Mouse (Mus musculus) C2C12 (cell line): Measurements from ENCODE around the gene Theg. TPM values are rescaled to one million over a fixed set of nuclear protein-coding genes. Genes with fewer than 3 reads are reported as not detected.

Experiments
- H3K27me3 ChIP-seq: one replicate; pipeline ENCODE4 v1.6.1; 2011; ENCODE audit not compliant: control insufficient read depth, insufficient read depth, insufficient read length
- H3K36me3 ChIP-seq: one replicate; pipeline ENCODE4 v1.6.1; 2011; ENCODE audit not compliant: control insufficient read depth, insufficient read depth
- H3K4me3 ChIP-seq: one replicate; pipeline ENCODE4 v1.5.1; 2011; ENCODE audit warnings: mild to moderate bottlenecking, control low read depth; ENCODE audit not compliant: poor library complexity, insufficient read depth, severe bottlenecking
- H3K79me2 ChIP-seq: one replicate; pipeline ENCODE4 v1.6.1; 2011; ENCODE audit not compliant: control insufficient read depth, insufficient read depth
- H3K79me3 ChIP-seq: one replicate; pipeline ENCODE4 v1.6.1; 2011; ENCODE audit warnings: low read depth, control low read depth
- H3ac ChIP-seq: one replicate; pipeline ENCODE3; 2011; ENCODE audit warnings: low read depth; ENCODE audit not compliant: control insufficient read depth, insufficient read length
- CEBPB ChIP-seq: IDR thresholded peaks from one replicate; pipeline ENCODE4 v1.6.1; 2011; ENCODE audit warnings: low read depth, mild to moderate bottlenecking, control low read depth, moderate library complexity
- CTCF ChIP-seq: IDR thresholded peaks from one replicate; pipeline ENCODE4 v1.5.1; 2011; ENCODE audit not compliant: control insufficient read depth, insufficient read depth, insufficient read length
- FOSL1 ChIP-seq: IDR thresholded peaks from one replicate; pipeline ENCODE4 v1.8.0; 2011; ENCODE audit warnings: mild to moderate bottlenecking, low read length; ENCODE audit not compliant: poor library complexity, insufficient read depth, severe bottlenecking
- MAX ChIP-seq: IDR thresholded peaks from one replicate; pipeline ENCODE4 v1.6.1; 2011; ENCODE audit warnings: mild to moderate bottlenecking, control low read depth
- MYOD1 ChIP-seq: IDR thresholded peaks from one replicate; pipeline ENCODE4 v1.6.1; 2011; ENCODE audit warnings: low read depth; ENCODE audit not compliant: control insufficient read depth, insufficient read length
- MYOG ChIP-seq: IDR thresholded peaks from one replicate; pipeline ENCODE4 v1.6.1; 2011; ENCODE audit not compliant: control insufficient read depth, insufficient read length; ENCODE audit errors: extremely low read depth
- USF1 ChIP-seq: IDR thresholded peaks from one replicate; pipeline ENCODE4 v1.6.1; 2011; ENCODE audit warnings: low read depth, mild to moderate bottlenecking, control low read depth, moderate library complexity
- polyA plus RNA-seq: library from polyadenylated mRNA; unstranded; fragments of >200 nt; fragmentation: generic; extraction: Trizol; gene quantifications from one replicate; pipeline ENCODE4 v1.2.1, GENCODE M21; 2012; ENCODE audit warnings: missing spikeins

Theg gene
- polyA plus RNA-seq, 1 experiment = not detected

GRCm38 (mm10) chr10:79539701-79540495, 47.2 kb downstream of the Theg start:
- Histone ChIP-seq H3K79me2 (no peaks in the 10 kb centered on the region), H3K36me3 (peaks cover 63% of the 10 kb centered on the region), H3K79me3 (no peaks in the 10 kb centered on the region), H3K4me3 (no peak overlapping the region), H3K27me3 (no peaks in the 10 kb centered on the region), H3ac (no peak overlapping the region)
- TF ChIP-seq MYOG (no peak), CTCF (no peak), MYOD1 (no peak), MAX (no peak), USF1 (no peak), FOSL1 (no peak), CEBPB (no peak)

GRCm38 (mm10) chr10:79538873-79539272, 48.3 kb downstream of the Theg start:
- Histone ChIP-seq H3K36me3 (peaks cover 52% of the 10 kb centered on the region), H3K79me2 (no peaks in the 10 kb centered on the region), H3K79me3 (no peaks in the 10 kb centered on the region), H3K27me3 (no peaks in the 10 kb centered on the region), H3ac (no peak overlapping the region), H3K4me3 (no peak overlapping the region)
- TF ChIP-seq MYOG = no peak
- no peak for TF ChIP-seq USF1
- TF ChIP-seq CEBPB = no peak
- no peak for TF ChIP-seq MAX
- no peak for TF ChIP-seq MYOD1
- no peak for TF ChIP-seq FOSL1
- no peak for TF ChIP-seq CTCF

- Histone ChIP-seq H3K36me3 (peaks cover 49% of the 10 kb centered on the region), H3ac (no peak overlapping the region), H3K4me3 (no peak overlapping the region), H3K79me3 (no peaks in the 10 kb centered on the region), H3K79me2 (no peaks in the 10 kb centered on the region), H3K27me3 (no peaks in the 10 kb centered on the region)
- TF ChIP-seq CEBPB (no peak), FOSL1 (no peak), MYOD1 (no peak), MAX (no peak), MYOG (no peak), USF1 (no peak), CTCF (no peak)
Observed at GRCm38 (mm10) chr10:79538323-79538722, 48.8 kb downstream of the Theg start.

DNA sequence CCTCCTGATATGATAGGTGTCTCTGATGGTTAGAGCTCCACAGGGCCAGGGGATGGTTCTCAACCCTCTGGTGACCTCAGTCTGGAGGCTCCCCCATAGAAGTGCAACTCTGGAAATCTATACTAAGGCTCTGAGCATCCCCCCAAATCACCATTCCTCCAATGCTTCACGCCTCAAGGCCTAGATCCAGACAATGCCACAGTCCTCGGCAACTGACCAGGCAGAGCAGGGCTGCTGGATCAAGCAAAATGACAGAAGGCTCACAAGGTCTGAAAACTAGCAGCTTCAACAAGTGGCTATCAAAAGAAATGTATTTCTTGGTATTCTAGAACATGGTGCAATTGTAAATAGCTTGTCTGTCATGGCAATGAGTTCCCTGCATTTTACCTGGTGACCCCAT, 49.4 kb downstream of the Theg start:
- H3K79me2 ChIP-seq = peaks cover 3% of the 10 kb centered on the region
- peaks cover under 1% of the 10 kb centered on the region for H3K79me3 ChIP-seq
- peaks cover 43% of the 10 kb centered on the region for H3K36me3 ChIP-seq
- H3K4me3 ChIP-seq = no peak overlapping the region
- TF ChIP-seq CEBPB = no peak
- TF ChIP-seq MYOG = no peak
- H3ac ChIP-seq = no peak overlapping the region
- H3K27me3 ChIP-seq = no peaks in the 10 kb centered on the region

GRCm38 (mm10) chr10:79537271-79537670, 49.9 kb downstream of the Theg start:
- Histone ChIP-seq H3K4me3 (no peak overlapping the region), H3ac (no peak overlapping the region), H3K36me3 (peaks cover 39% of the 10 kb centered on the region), H3K79me3 (peaks cover 6% of the 10 kb centered on the region), H3K27me3 (no peaks in the 10 kb centered on the region), H3K79me2 (peaks cover 8% of the 10 kb centered on the region)
- TF ChIP-seq MAX = no peak
- no peak for TF ChIP-seq USF1
- TF ChIP-seq CEBPB = no peak
- no peak for TF ChIP-seq CTCF
- TF ChIP-seq MYOD1 = no peak
- no peak for TF ChIP-seq MYOG
- TF ChIP-seq FOSL1 = no peak
